Mouse (Mus musculus) thymus, adult 2 months (tissue): ENCODE measurements around the gene Ntrk1.

ENCODE experiments used
- CTCF ChIP-seq: fragments of 200-500 bp; IDR thresholded peaks from 2 replicates; pipeline ENCODE4 v1.5.1; 2012; ENCODE audit warnings: mild to moderate bottlenecking, control low read depth, low read length, moderate library complexity, borderline replicate concordance; ENCODE audit not compliant: control insufficient read depth, poor library complexity, insufficient read depth; ENCODE audit errors: extremely low read depth
- POLR2A ChIP-seq: fragments of 200-500 bp; IDR thresholded peaks from 2 replicates; pipeline ENCODE4 v1.6.1; 2012; ENCODE audit warnings: mild to moderate bottlenecking, low read length, control low read depth, moderate library complexity; ENCODE audit not compliant: control insufficient read depth, poor library complexity, insufficient read depth; ENCODE audit errors: extremely low read depth

GRCm38 (mm10) chr3:87770280-87770679, 24.7 kb downstream of the Ntrk1 start:
- TF ChIP-seq CTCF (no peak), POLR2A (no peak)
